In genomic region chr19:26547522-26547921, GRCm38 (mm10) we compare ENCODE assay signal across 25 mouse cellular contexts. TPM values are rescaled to one million over a fixed set of nuclear protein-coding genes. Genes with fewer than 3 reads are reported as not detected.
DNase-seq lines count a peak whose midpoint lies in the region; ATAC-seq and TF ChIP-seq lines count a peak whose summit lies in the region.
"Had no signal": no experiment of that assay in that cellular context is flagged by ENCODE, and none has a peak within 500 bp of the region (broad histone marks: within the 10 kb centered on the region; RNA-seq: fewer than 3 reads in every experiment).

No protein-coding gene starts in this region.

- peaks cover 37% of the 10 kb centered on the region for H3K4me1 ChIP-seq in embryonic facial prominence, embryonic 12.5 days
- H3K4me1 ChIP-seq in embryonic facial prominence, embryonic 13.5 days = peaks cover 58% of the 10 kb centered on the region
- H3K4me1 ChIP-seq in limb, embryonic 14.5 days (ENCODE audit: control insufficient read depth, insufficient read depth, low read length) = peaks cover 55% of the 10 kb centered on the region
- no peaks in the 10 kb centered on the region for H3K4me1 ChIP-seq in liver, embryonic 11.5 days (replicated peaks; ENCODE audit: control insufficient read depth, insufficient read depth, low read length)
- H3K4me1 ChIP-seq: heart, embryonic 15.5 days; intestine, embryonic 15.5 days had no signal

- 58% methylated on average over 6 of the region's 6 CpGs for WGBS in embryonic facial prominence, embryonic 12.5 days
- 48% methylated on average over 6 of the region's 6 CpGs for WGBS in embryonic facial prominence, embryonic 13.5 days
- WGBS in limb, embryonic 14.5 days = 50% methylated on average over 6 of the region's 6 CpGs
- 86% methylated on average over 6 of the region's 6 CpGs for WGBS in liver, embryonic 11.5 days

- no peak for DNase-seq in gastrocnemius, adult 2 months
- no peak for DNase-seq in gastrocnemius, postnatal 36 days
- DNase-seq in limb, embryonic 14.5 days (ENCODE audit: low spot score) = peak; percentile 52
- no peak for DNase-seq in spleen, postnatal 36 days (ENCODE audit: low spot score in 2 of 2)
- DNase-seq in liver, embryonic 11.5 days (ENCODE audit: low spot score) = no peak
- DNase-seq: adrenal gland, adult 2 months; adrenal gland, postnatal 14 days; cerebellum, adult 11-12 months; cerebellum, adult 8-10 months; cerebellum, postnatal 10 days; cerebellum, postnatal 36 days; forebrain, postnatal 0 days; heart, postnatal 10 days; heart, postnatal 36 days; kidney, adult 11 months had no signal

- H3K4me3 ChIP-seq in gastrocnemius, adult 2 months = peak overlapping the region; percentile 52
- H3K4me3 ChIP-seq in embryonic facial prominence, embryonic 12.5 days = no peak overlapping the region
- H3K4me3 ChIP-seq in embryonic facial prominence, embryonic 13.5 days = no peak overlapping the region
- no peak overlapping the region for H3K4me3 ChIP-seq in limb, embryonic 14.5 days (replicated peaks; ENCODE audit: low read length)
- no peak overlapping the region for H3K4me3 ChIP-seq in liver, embryonic 11.5 days (ENCODE audit: low read depth, low read length)
- H3K4me3 ChIP-seq: heart, embryonic 12.5 days; heart, embryonic 15.5 days; hindbrain, embryonic 10.5 days; hindbrain, embryonic 13.5 days; intestine, embryonic 15.5 days had no signal

- H3K9me3 ChIP-seq in embryonic facial prominence, embryonic 12.5 days = no peaks in the 10 kb centered on the region
- no peaks in the 10 kb centered on the region; the same call in 1 of the 2 replicates for H3K9me3 ChIP-seq in embryonic facial prominence, embryonic 13.5 days
- no peaks in the 10 kb centered on the region for H3K9me3 ChIP-seq in limb, embryonic 14.5 days (ENCODE audit: control insufficient read depth, low read length)
- no peaks in the 10 kb centered on the region for H3K9me3 ChIP-seq in liver, embryonic 11.5 days (ENCODE audit: control insufficient read depth, low read length)
- H3K9me3 ChIP-seq: heart, embryonic 12.5 days; heart, embryonic 15.5 days; hindbrain, embryonic 10.5 days; intestine, embryonic 15.5 days had no signal

- ATAC-seq in embryonic facial prominence, embryonic 12.5 days (ENCODE audit: insufficient number of reproducible peaks, insufficient read depth, low FRiP score, low TSS enrichment) = no peak
- no peak for ATAC-seq in embryonic facial prominence, embryonic 13.5 days (ENCODE audit: insufficient number of reproducible peaks, insufficient read depth, low FRiP score, low TSS enrichment, low read depth)
- 0 out of 2 replicates have a peak, but pooled peaks have one; percentile 25 for ATAC-seq in limb, embryonic 14.5 days (ENCODE audit: low FRiP score, low read depth)
- ATAC-seq in liver, embryonic 11.5 days (replicated peaks; ENCODE audit: low FRiP score) = no peak
- ATAC-seq: CD4-positive, CD25-positive, alpha-beta regulatory T cell, adult 4 months; forebrain, embryonic 14.5 days; forebrain, postnatal 0 days; hindbrain, embryonic 16.5 days; intestine, embryonic 15.5 days had no signal

- H3K4me2 ChIP-seq in embryonic facial prominence, embryonic 12.5 days (replicated peaks) = no peak overlapping the region
- peak overlapping the region; percentile 47; the same call in 1 of the 2 replicates for H3K4me2 ChIP-seq in embryonic facial prominence, embryonic 13.5 days
- H3K4me2 ChIP-seq in limb, embryonic 14.5 days (replicated peaks; ENCODE audit: low read depth, low read length, severe bottlenecking) = peak overlapping the region; percentile 27
- no peak overlapping the region for H3K4me2 ChIP-seq in liver, embryonic 11.5 days
- H3K4me2 ChIP-seq: heart, embryonic 12.5 days; heart, embryonic 15.5 days; hindbrain, embryonic 13.5 days; intestine, embryonic 15.5 days had no signal

- TF ChIP-seq POLR2A in limb, embryonic 14.5 days (IDR thresholded peaks at IDR 0.05; ENCODE audit: borderline replicate concordance, extremely low read depth, insufficient read depth, insufficient read length) = no peak

- intact Hi-C loops in gastrocnemius, adult 2 months (cut with DNase I) = no loop called here
- intact Hi-C loops in gastrocnemius, postnatal 36 days (cut with DNase I) = no loop called here

- no peak overlapping the region for H3K9ac ChIP-seq in embryonic facial prominence, embryonic 12.5 days
- no peak overlapping the region for H3K9ac ChIP-seq in embryonic facial prominence, embryonic 13.5 days
- no peak overlapping the region for H3K9ac ChIP-seq in limb, embryonic 14.5 days (ENCODE audit: low read depth, low read length, severe bottlenecking)
- no peak overlapping the region for H3K9ac ChIP-seq in liver, embryonic 11.5 days (ENCODE audit: low read depth, low read length)
- H3K9ac ChIP-seq: forebrain, postnatal 0 days; heart, embryonic 12.5 days; heart, embryonic 15.5 days; hindbrain, embryonic 13.5 days; intestine, embryonic 15.5 days had no signal

- H3K27me3 ChIP-seq in embryonic facial prominence, embryonic 12.5 days = no peaks in the 10 kb centered on the region
- H3K27me3 ChIP-seq in embryonic facial prominence, embryonic 13.5 days = no peaks in the 10 kb centered on the region
- no peaks in the 10 kb centered on the region for H3K27me3 ChIP-seq in limb, embryonic 14.5 days (ENCODE audit: control insufficient read depth, insufficient read depth, low read length)
- H3K27me3 ChIP-seq in liver, embryonic 11.5 days (replicated peaks; ENCODE audit: control insufficient read depth, insufficient read depth, low read length) = no peaks in the 10 kb centered on the region
- H3K27me3 ChIP-seq: heart, embryonic 12.5 days; heart, embryonic 15.5 days; hindbrain, embryonic 13.5 days; intestine, embryonic 15.5 days had no signal

- H3K36me3 ChIP-seq in embryonic facial prominence, embryonic 12.5 days = no peaks in the 10 kb centered on the region
- H3K36me3 ChIP-seq in embryonic facial prominence, embryonic 13.5 days = no peaks in the 10 kb centered on the region
- no peaks in the 10 kb centered on the region for H3K36me3 ChIP-seq in limb, embryonic 14.5 days (ENCODE audit: control insufficient read depth, insufficient read depth, low read length)
- no peaks in the 10 kb centered on the region for H3K36me3 ChIP-seq in liver, embryonic 11.5 days (ENCODE audit: control insufficient read depth, insufficient read depth, low read length)
- H3K36me3 ChIP-seq: heart, embryonic 12.5 days; heart, embryonic 15.5 days; hindbrain, embryonic 10.5 days; hindbrain, embryonic 13.5 days; intestine, embryonic 15.5 days had no signal

- no peak for TF ChIP-seq CTCF in gastrocnemius, adult 2 months (IDR thresholded peaks at IDR 0.05)

- H3K27ac ChIP-seq in gastrocnemius, adult 2 months = no peak overlapping the region
- 0 out of 2 replicates have a peak overlapping the region, but pooled peaks have one; percentile 30 for H3K27ac ChIP-seq in embryonic facial prominence, embryonic 12.5 days
- H3K27ac ChIP-seq in embryonic facial prominence, embryonic 13.5 days = peak overlapping the region; percentile 86; the same call in 1 of the 2 replicates
- 0 out of 2 replicates have a peak overlapping the region, but pooled peaks have one; percentile 71 for H3K27ac ChIP-seq in limb, embryonic 14.5 days (replicated peaks; ENCODE audit: low read depth, low read length)
- H3K27ac ChIP-seq in liver, embryonic 11.5 days (ENCODE audit: low read depth, low read length) = no peak overlapping the region
- H3K27ac ChIP-seq: heart, embryonic 15.5 days; hindbrain, embryonic 10.5 days; hindbrain, embryonic 13.5 days; intestine, embryonic 15.5 days had no signal

RNA-seq across cellular contexts. Expression of gene Smarca2, which starts 57.3 kb away (rescaled TPM):
- 10 to 100 TPM; 42.9 to 59.8 TPM for total RNA-seq in gastrocnemius, adult 2 months (2021)
- 10 to 100 TPM; 35.5 to 43.8 TPM for total RNA-seq in gastrocnemius, postnatal 36 days (2021)
- polyA plus RNA-seq in embryonic facial prominence, embryonic 12.5 days (2016; fragmentation: Nextera tagmentation; extraction: Ambion mirVana) = 75.4 and 80.7 TPM in 2 replicates
- polyA plus RNA-seq in embryonic facial prominence, embryonic 13.5 days (2015; fragmentation: Nextera tagmentation; extraction: Ambion mirVana) = 91.9 and 115 TPM in 2 replicates
- 104 TPM in 2 replicates for polyA plus RNA-seq in limb, embryonic 14.5 days (2012; rRNA removed)
- 72.2 and 94.3 TPM in 2 replicates for polyA plus RNA-seq in limb, embryonic 14.5 days (2014; fragmentation: Nextera tagmentation; extraction: Ambion mirVana)
- 16.1 and 16.3 TPM in 2 replicates for polyA plus RNA-seq in liver, embryonic 11.5 days (2014; fragmentation: Nextera tagmentation; extraction: Ambion mirVana)

Comparison
In these comparisons a context has a peak if more than half of its experiments do, and no peak if none do; other contexts are left out.
1. H3K4me2 ChIP-seq: peak in embryonic facial prominence, embryonic 13.5 days (single experiment) and limb, embryonic 14.5 days (single experiment); none in embryonic facial prominence, embryonic 12.5 days (single experiment) and liver, embryonic 11.5 days (single experiment).
2. H3K27ac ChIP-seq: peak in embryonic facial prominence, embryonic 12.5 days (single experiment), embryonic facial prominence, embryonic 13.5 days (single experiment) and limb, embryonic 14.5 days (single experiment); none in gastrocnemius, adult 2 months (single experiment) and liver, embryonic 11.5 days (single experiment).